Mouse (Mus musculus) NIH3T3 (cell line): ENCODE measurements around the gene Ppm1l.
"Not testable (repeated sequence)": the region's sequence is repeated elsewhere in the genome, so short reads cannot be mapped to it uniquely, and the experiment has no call there.

Experiments
- DNase-seq: peaks from one replicate; pipeline ENCODE4 v3.0.0-alpha.2; 2012; ENCODE audit warnings: low read depth

Ppm1l gene

DNA sequence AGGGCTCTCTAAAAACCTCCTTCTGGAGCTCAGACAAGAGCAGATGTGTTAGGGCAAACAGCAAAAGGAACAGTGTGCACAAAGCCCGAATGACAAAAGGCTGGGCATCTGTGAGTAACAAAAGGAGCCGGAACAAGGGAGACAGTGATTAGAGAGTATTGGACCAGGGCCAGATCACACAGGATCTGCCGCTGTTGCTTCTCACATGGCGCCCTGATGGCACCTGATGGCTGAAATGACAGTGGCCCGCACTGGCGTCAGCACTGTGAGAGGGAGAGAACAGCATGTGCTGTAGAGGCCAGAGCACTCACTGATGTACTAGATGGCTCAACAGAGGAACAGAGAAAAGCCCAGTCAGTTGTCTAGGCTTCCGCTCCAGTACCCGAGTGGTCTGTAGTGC is 226.3 kb downstream of the Ppm1l start:
- no peak for DNase-seq

DNA sequence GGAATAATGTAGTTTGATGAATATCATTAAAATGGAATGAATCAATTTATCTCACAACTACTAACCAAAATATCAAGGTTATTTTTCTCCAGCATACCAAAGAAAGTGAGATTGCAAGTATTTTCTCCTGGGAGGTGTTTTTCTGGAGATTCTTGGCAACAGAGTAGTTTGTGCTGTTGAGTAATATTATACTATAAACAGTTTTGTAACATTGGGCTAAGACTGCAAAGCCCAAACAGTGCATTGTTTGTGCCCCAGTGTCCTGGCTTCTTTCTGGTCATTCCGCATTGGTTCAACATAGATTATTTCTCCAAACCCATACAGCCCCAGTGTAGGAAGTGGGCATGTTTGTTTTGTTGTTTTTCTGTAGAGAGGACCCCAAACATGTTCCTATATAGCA is 227.1 kb downstream of the Ppm1l start:
- peak; percentile 70 for DNase-seq

GRCm38 (mm10) chr3:69545017-69545416 is 228.4 kb downstream of the Ppm1l start:
- no peak for DNase-seq

DNA sequence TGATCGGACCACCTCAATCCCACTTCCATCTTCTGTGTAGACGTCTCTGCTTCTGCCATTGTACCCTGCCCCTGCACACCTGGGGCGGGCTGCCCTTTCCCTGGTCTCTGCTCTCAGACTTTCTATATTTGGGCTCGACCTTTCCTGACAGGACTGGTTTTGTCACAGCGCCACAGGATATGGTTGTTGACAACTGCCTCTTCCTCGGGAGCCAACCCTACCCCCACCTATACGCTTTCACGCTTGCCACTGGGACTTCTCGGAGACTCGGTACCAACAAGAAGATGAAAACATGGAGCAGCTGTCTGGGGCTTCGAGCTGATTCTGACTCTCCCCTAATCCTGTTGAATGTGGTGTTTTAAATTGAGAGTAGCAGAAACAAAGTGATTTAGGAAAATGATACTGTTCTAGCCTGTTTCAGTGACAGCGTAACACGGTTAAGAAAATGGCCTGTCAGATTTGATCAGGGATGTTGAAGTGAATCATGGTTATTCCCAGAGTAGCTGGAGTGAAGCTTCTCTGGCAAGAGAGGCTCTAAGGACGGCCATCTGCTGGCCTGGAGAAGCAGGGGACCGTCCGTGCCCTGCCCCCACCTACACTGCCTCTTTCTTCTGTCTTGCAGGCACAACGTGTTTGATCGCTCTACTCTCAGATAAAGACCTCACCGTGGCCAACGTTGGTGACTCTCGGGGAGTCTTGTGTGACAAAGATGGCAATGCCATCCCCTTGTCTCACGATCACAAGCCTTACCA is 232.2 kb downstream of the Ppm1l start:
- DNase-seq: no peak

DNA sequence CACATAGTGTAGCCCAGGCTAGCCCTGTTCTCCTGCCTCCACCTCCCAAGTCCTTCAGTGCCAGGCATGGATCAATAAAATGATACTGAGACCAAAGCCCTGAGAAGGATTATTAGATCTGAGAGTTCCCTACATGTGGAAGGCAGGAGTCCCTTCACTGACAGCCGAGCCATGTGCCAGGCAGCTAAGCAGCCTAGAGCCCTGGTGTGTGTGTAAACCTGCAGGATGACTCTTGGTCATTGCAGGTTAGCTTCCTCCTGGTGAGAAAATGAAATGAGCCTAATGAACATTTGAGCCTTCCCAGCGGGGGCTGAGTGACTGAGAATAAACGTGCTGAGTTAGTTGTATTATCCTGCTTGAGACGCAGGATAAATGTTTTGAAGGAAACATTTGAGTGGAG is 232.9 kb downstream of the Ppm1l start:
- DNase-seq: no peak

DNA sequence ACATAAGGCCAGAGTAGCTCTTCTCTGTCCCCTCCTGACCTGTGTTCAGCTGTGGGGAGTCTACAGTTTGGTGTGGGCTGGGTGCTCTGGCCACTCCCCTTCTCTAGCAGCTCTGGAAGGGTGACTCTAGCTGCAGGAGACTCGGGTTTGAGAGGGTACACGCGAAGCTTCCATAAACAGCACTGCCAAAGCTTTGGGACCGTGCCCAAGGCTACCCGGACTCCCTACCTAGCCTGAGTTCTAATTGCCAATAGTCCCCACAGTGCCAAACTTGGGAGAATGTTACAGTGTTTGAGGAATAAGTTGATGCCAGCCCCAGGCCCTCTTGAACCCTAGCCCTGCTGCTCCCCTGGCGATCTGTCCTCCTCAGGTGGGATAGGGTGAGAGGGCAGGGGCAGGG is 238.8 kb downstream of the Ppm1l start:
- DNase-seq: no peak

- DNase-seq: no peak
Measured at GRCm38 (mm10) chr3:69556092-69556778, 239.6 kb downstream of the Ppm1l start.

DNA sequence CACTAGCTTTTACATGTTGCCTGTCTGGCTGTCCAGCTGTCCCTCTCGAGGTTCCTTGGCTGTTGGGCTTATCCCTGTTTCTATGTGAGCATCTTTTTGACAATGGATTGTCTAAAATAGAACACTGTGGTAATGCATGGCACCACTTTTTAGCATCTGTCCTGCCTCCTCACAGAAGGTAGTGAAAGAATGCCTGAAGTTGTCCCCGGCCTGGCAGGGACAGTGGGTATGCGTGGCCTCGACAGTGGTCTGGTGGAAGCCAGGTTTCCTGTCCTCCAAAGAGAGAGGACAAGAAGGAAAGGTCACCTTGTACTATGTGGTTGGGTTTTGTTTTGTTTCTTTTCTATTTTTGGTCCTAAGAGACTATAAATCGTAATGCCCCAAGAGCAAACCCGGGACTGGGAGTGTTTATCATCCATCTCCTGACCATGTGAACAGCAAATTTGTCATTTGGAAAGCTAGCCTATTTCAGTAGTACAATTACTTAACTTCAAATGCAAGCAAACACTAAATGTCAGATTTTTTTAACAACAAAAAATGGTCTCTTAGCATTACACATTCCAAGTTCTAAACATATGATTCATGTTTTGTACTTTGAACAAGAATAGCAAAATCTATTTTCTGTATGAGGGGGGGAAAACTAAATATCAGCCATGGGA is 242.8 kb downstream of the Ppm1l start:
- DNase-seq: peak; percentile 46

DNA sequence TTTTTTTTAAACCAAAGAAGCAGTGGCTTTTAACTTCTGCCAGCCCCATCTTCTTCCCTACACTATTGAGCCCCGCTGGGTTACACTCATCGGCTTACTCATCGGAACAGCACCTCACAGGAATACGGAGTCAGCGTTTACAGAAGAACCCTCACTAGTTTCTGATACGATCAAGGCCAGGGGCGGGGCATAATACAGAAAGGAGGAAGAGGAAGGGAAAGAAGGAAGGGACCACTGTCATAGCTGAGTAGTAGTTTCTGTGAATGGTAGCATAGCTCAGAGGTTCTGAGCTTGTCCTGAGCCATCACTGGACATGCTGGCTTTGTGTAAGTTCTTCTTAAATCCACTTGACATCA is 243.3 kb downstream of the Ppm1l start:
- DNase-seq: peak; percentile 50

DNA sequence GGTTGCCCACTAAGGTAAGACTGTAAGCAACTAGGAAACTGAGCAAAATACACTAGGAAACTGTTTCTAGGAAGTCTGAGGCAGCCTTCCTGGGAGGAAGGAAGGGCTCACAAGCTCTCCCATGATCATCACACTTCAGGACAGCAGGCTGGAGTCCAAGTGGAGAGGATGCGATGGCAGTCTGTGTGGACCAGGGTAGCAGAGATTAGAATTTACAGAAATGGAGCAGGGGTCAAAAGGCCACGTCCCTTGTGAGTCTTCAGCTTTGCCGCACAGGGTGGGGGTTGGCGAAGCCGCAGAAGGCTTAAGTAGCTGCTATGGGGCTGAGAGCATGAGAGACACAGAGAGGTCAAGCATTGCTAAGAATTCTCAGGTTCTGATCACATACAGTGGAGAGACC is 245.0 kb downstream of the Ppm1l start:
- DNase-seq: no peak

DNA sequence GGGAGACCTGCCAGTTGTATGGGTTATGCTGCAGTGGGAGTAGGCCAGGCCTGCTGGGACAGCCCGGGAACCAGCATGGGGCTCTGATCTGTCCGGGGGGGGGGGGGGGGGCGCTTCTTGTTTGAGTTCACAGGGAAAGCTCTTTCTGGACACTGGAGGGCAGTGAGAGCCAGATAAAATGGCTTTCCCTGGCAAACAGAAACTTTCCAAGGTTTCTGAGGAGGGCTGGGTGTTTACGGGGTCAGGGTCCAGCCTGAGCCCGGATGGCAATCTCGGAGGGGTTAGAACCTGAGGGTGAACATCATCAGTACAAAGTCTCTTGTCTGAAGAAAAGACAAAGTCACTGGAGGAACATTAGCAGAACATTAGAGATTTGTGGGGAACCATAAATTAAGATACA is 246.7 kb downstream of the Ppm1l start:
- DNase-seq: no peak

- DNase-seq: not testable (repeated sequence)
Measured at GRCm38 (mm10) chr3:69565586-69565985, 248.9 kb downstream of the Ppm1l start.

- DNase-seq: no peak
Measured at GRCm38 (mm10) chr3:69572561-69572960, 255.9 kb downstream of the Ppm1l start.

DNA sequence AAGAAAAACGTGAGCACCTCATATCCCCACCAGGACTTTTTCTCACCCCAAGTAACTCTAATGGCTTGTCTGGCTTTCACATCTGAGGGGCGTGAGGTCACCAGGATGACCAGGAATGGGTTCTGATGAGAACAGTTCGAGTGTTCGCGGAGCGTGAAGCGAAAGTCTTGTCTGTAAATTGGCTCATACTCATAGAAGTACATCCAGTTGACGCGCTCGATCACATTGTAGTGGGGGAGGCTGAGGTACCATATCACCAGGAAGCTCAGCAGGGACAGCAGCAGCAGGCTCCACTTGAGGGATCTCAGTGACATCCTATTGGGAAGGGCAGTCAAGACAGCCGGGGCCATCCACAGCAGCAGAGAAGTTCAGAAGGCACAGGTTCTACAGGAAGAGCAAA is 258.9 kb downstream of the Ppm1l start:
- DNase-seq: no peak

DNA sequence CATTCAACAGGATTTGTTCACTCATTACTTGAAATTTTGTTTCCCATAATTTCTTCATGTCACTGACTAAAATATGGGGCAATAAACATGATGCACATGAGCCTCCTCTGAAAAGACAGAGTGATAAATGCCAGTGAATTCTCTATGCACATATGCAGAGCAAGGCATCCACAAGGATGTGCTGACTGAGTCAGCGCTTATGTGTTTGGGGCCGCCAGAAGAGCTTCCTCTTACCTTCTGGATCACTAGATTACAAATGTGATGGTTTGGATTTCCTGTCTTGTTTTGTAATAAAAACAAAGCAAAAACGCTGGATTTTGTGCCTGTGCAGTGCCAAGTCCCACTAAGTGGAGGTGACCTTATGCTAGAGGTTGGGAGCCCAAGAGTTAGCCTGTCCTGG is 260.1 kb downstream of the Ppm1l start:
- DNase-seq: no peak

DNA sequence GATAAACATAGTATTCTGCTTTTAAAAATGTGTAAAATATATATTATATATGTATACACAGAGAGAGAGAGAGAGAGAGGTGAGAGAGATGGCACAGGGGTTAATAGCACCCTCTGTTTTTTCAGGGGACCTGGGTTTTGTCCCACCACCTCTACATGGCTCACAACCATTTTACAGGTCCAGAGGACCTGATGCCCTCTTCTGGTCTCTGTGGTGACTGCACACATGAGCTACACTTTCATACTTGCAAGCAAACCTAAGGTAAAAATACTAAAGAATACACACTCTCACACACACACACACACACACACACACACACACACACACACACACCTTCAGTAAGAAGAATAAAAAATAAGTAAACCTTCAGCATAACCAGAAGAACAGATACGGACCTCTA is 262.1 kb downstream of the Ppm1l start:
- DNase-seq: no peak

DNA sequence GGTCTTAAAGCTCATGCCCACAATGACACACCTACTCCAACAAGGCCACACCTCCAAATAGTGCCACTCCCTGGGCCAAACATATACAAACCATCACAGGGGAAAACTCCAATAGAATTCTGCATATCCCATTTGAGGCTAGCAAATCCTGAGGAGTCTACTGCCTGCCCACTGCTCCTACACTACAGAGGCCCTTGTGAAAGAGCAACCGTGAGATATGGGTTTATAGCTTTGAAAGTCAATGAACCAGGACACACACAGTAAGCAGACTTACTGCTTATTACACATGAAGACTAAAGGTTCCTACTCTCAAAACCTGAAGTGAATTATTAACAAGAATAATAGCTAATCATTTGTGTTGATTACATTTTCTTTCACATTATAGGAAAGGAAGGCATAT is 267.1 kb downstream of the Ppm1l start:
- no peak for DNase-seq

GRCm38 (mm10) chr3:69588101-69588760 is 271.6 kb downstream of the Ppm1l start:
- no peak for DNase-seq

- DNase-seq: no peak
Measured at GRCm38 (mm10) chr3:69593426-69593825, 276.8 kb downstream of the Ppm1l start.

- DNase-seq: no peak
Measured at GRCm38 (mm10) chr3:69594071-69594470, 277.4 kb downstream of the Ppm1l start.

- DNase-seq: no peak
Measured at GRCm38 (mm10) chr3:69596116-69596515, 279.5 kb downstream of the Ppm1l start.

DNA sequence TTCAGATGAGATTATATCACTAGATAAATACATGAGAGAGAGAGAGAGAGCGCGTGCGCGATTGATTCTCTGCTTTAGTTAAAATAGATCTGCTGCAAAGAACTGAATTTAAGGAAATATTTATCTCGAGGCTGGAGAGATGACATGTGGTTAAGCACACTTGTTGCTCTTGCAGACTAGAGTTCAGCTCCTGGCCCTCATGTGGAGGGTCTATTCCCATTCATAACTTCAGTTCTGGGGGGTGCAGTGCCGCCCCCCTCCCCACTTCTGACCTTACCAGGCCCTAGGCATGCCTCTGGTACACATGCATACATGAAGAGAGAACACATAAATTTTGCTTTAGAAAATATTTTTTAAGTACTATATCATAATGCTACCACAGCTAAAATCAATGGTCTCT is 280.6 kb downstream of the Ppm1l start:
- no peak for DNase-seq

DNA sequence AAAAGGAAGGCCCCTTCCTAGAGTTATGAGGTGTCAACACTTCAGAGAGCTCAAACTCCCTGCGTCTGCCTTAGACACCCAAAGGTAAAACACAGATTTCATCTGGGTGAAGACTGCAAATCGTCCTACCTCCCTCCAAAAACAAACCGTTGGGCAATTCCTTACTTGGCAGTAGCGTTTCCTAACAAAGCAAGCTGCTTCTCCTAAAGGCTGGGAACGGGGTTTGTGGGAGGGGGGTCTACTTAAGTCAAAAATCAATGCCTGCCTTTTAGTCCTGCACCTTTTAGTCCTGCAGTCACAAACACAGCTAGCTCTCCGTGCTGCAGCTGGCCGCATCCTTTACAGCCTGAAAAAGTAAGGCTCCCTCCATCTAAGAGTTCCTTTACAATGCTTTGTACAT is 281.2 kb downstream of the Ppm1l start:
- DNase-seq: peak; percentile 53
